Mouse (Mus musculus): Measurements from ENCODE around the gene Aldh3b3. TPM values are rescaled to one million over a fixed set of nuclear protein-coding genes. Genes with fewer than 3 reads are reported as not detected.
"Not testable (repeated sequence)": the region's sequence is repeated elsewhere in the genome, so short reads cannot be mapped to it uniquely, and the experiment has no call there.

Aldh3b3 gene
- polyA plus RNA-seq, 1 experiment from 2014 or later: not detected

- WGBS: 14% methylated on average over 2 of the region's 2 CpGs
These were observed 4.0 kb downstream of the Aldh3b3 start for GRCm38 (mm10) chr19:3962469-3962868.

GRCm38 (mm10) chr19:3964030-3964429 lies 5.6 kb downstream of the Aldh3b3 start:
- H3K4me1 ChIP-seq: peaks cover 4% of the 10 kb centered on the region; the same call in 1 of the 2 replicates
- no peak overlapping the region for H3K27ac ChIP-seq
- H3K36me3 ChIP-seq (replicated peaks): no peaks in the 10 kb centered on the region
- 79% methylated on average over 4 of the region's 4 CpGs for WGBS
- DNase-seq (ENCODE audit: extremely low spot score, low spot score): no peak
- no peak overlapping the region for H3K4me3 ChIP-seq
- H3K27me3 ChIP-seq (ENCODE audit: poor library complexity, severe bottlenecking): no peaks in the 10 kb centered on the region
- no peaks in the 10 kb centered on the region for H3K9me3 ChIP-seq

More at GRCm38 (mm10) chr19:3962469-3962868, 4.0 kb downstream of the Aldh3b3 start:
- no peaks in the 10 kb centered on the region for H3K9me3 ChIP-seq
- H3K4me3 ChIP-seq: no peak overlapping the region
- no peak for DNase-seq (ENCODE audit: extremely low spot score, low spot score)
- H3K27me3 ChIP-seq (ENCODE audit: poor library complexity, severe bottlenecking): no peaks in the 10 kb centered on the region
- no peak overlapping the region for H3K27ac ChIP-seq
- H3K36me3 ChIP-seq (replicated peaks): no peaks in the 10 kb centered on the region
- no peaks in the 10 kb centered on the region for H3K4me1 ChIP-seq

GRCm38 (mm10) chr19:3966330-3967075 lies 8.1 kb downstream of the Aldh3b3 start:
- no peak for DNase-seq (ENCODE audit: extremely low spot score, low spot score)
- H3K27me3 ChIP-seq (ENCODE audit: poor library complexity, severe bottlenecking): no peaks in the 10 kb centered on the region
- no peak overlapping the region for H3K27ac ChIP-seq
- no peaks in the 10 kb centered on the region for H3K36me3 ChIP-seq (replicated peaks)
- H3K4me3 ChIP-seq: no peak overlapping the region
- WGBS: 73% methylated on average over 11 of the region's 11 CpGs
- peaks cover 4% of the 10 kb centered on the region; the same call in 1 of the 2 replicates for H3K4me1 ChIP-seq
- no peaks in the 10 kb centered on the region for H3K9me3 ChIP-seq

GRCm38 (mm10) chr19:3967258-3967657 lies 8.8 kb downstream of the Aldh3b3 start:
- 75% methylated on average over 3 of the region's 3 CpGs for WGBS
- no peaks in the 10 kb centered on the region for H3K27me3 ChIP-seq (ENCODE audit: poor library complexity, severe bottlenecking)
- H3K27ac ChIP-seq: no peak overlapping the region
- no peaks in the 10 kb centered on the region for H3K9me3 ChIP-seq
- H3K4me1 ChIP-seq: peaks cover 4% of the 10 kb centered on the region; the same call in 1 of the 2 replicates
- H3K4me3 ChIP-seq: no peak overlapping the region
- no peaks in the 10 kb centered on the region for H3K36me3 ChIP-seq (replicated peaks)
- no peak for DNase-seq (ENCODE audit: extremely low spot score, low spot score)

GRCm38 (mm10) chr19:3972229-3972628 lies 13.8 kb downstream of the Aldh3b3 start, which contains the start of gene Aldh3b2:
Aldh3b2 (plus strand) TSS chr19:3972328.
- Histone ChIP-seq H3K9me3 (no peaks in the 10 kb centered on the region), H3K36me3 (replicated peaks) (no peaks in the 10 kb centered on the region), H3K27me3 (ENCODE audit: poor library complexity, severe bottlenecking) (no peaks in the 10 kb centered on the region), H3K27ac (no peak within 1 kb of the TSS), H3K4me3 (no peak within 1 kb of the TSS), H3K4me1 (peaks cover 4% of the 10 kb centered on the region; the same call in 1 of the 2 replicates)
- DNase-seq (ENCODE audit: extremely low spot score, low spot score): no peak
- WGBS: 52% methylated on average over 9 of the region's 9 CpGs

GRCm38 (mm10) chr19:3974608-3975007 lies 16.2 kb downstream of the Aldh3b3 start:
- H3K27ac ChIP-seq; H3K4me3 ChIP-seq; H3K9me3 ChIP-seq; DNase-seq (ENCODE audit: extremely low spot score, low spot score); H3K36me3 ChIP-seq (replicated peaks); H3K27me3 ChIP-seq (ENCODE audit: poor library complexity, severe bottlenecking); H3K4me1 ChIP-seq: not testable (repeated sequence)
- WGBS: 93% methylated on average over 6 of the region's 6 CpGs

- WGBS: 81% methylated on average over 2 of the region's 2 CpGs
- H3K27ac ChIP-seq: no peak overlapping the region
- no peak for DNase-seq (ENCODE audit: extremely low spot score, low spot score)
- H3K36me3 ChIP-seq (replicated peaks): no peaks in the 10 kb centered on the region
- H3K27me3 ChIP-seq (ENCODE audit: poor library complexity, severe bottlenecking): no peaks in the 10 kb centered on the region
- H3K4me1 ChIP-seq: peaks cover 14% of the 10 kb centered on the region
- no peaks in the 10 kb centered on the region for H3K9me3 ChIP-seq
- no peak overlapping the region for H3K4me3 ChIP-seq
These were observed 17.4 kb downstream of the Aldh3b3 start for GRCm38 (mm10) chr19:3975866-3976265.

- Histone ChIP-seq H3K36me3 (replicated peaks) (no peaks in the 10 kb centered on the region), H3K4me1 (peaks cover 40% of the 10 kb centered on the region), H3K9me3 (no peaks in the 10 kb centered on the region), H3K27me3 (ENCODE audit: poor library complexity, severe bottlenecking) (no peaks in the 10 kb centered on the region), H3K27ac (no peak overlapping the region), H3K4me3 (no peak overlapping the region)
- 22% methylated on average over 4 of the region's 4 CpGs for WGBS
- peak; percentile 66 for DNase-seq (ENCODE audit: extremely low spot score, low spot score)
These were observed 21.9 kb downstream of the Aldh3b3 start for GRCm38 (mm10) chr19:3980309-3980708.

- H3K4me3 ChIP-seq: no peak overlapping the region
- H3K27ac ChIP-seq: no peak overlapping the region
- 83% methylated on average over 9 of the region's 9 CpGs for whole genome bisulfite sequencing
- DNase-seq (ENCODE audit: extremely low spot score, low spot score): no peak
- H3K9me3 ChIP-seq: no peaks in the 10 kb centered on the region
- no peaks in the 10 kb centered on the region for H3K36me3 ChIP-seq (replicated peaks)
- no peaks in the 10 kb centered on the region for H3K27me3 ChIP-seq (ENCODE audit: poor library complexity, severe bottlenecking)
- H3K4me1 ChIP-seq: peaks cover 46% of the 10 kb centered on the region
These were observed 22.5 kb downstream of the Aldh3b3 start for GRCm38 (mm10) chr19:3980917-3981316.

GRCm38 (mm10) chr19:3983527-3984200 lies 25.2 kb downstream of the Aldh3b3 start:
- DNase-seq (ENCODE audit: extremely low spot score, low spot score): no peak
- Histone ChIP-seq H3K4me3 (no peak overlapping the region), H3K4me1 (peaks cover 54% of the 10 kb centered on the region), H3K9me3 (peaks cover 5% of the 10 kb centered on the region), H3K36me3 (replicated peaks) (no peaks in the 10 kb centered on the region), H3K27ac (peak overlapping the region; percentile 75), H3K27me3 (ENCODE audit: poor library complexity, severe bottlenecking) (no peaks in the 10 kb centered on the region)
- 33% methylated on average over 9 of the region's 9 CpGs for WGBS

GRCm38 (mm10) chr19:3985261-3985681 lies 26.8 kb downstream of the Aldh3b3 start:
- H3K27me3 ChIP-seq (ENCODE audit: poor library complexity, severe bottlenecking): no peaks in the 10 kb centered on the region
- H3K27ac ChIP-seq: peak overlapping the region; percentile 75
- peaks cover 8% of the 10 kb centered on the region for H3K9me3 ChIP-seq
- H3K36me3 ChIP-seq (replicated peaks): no peaks in the 10 kb centered on the region
- H3K4me1 ChIP-seq: peaks cover 45% of the 10 kb centered on the region
- no peak overlapping the region for H3K4me3 ChIP-seq
- peak; percentile 30 for DNase-seq (ENCODE audit: extremely low spot score, low spot score)
- 30% methylated on average over 8 of the region's 8 CpGs for WGBS

GRCm38 (mm10) chr19:3986334-3986733 lies 27.9 kb downstream of the Aldh3b3 start, which contains the start of gene Acy3:
Acy3 (plus strand) TSS chr19:3986570.
- no peak within 1 kb of the TSS for H3K4me3 ChIP-seq
- peaks cover 8% of the 10 kb centered on the region for H3K9me3 ChIP-seq
- no peaks in the 10 kb centered on the region for H3K36me3 ChIP-seq (replicated peaks)
- H3K27me3 ChIP-seq (ENCODE audit: poor library complexity, severe bottlenecking): no peaks in the 10 kb centered on the region
- peak within 1 kb of the TSS; percentile 75 for H3K27ac ChIP-seq
- peaks cover 43% of the 10 kb centered on the region for H3K4me1 ChIP-seq
- WGBS: 32% methylated on average over 8 of the region's 8 CpGs
- peak; percentile 40 for DNase-seq (ENCODE audit: extremely low spot score, low spot score)

- Histone ChIP-seq H3K27me3 (ENCODE audit: poor library complexity, severe bottlenecking) (no peaks in the 10 kb centered on the region), H3K36me3 (replicated peaks) (no peaks in the 10 kb centered on the region), H3K9me3 (peaks cover 8% of the 10 kb centered on the region), H3K4me1 (peaks cover 43% of the 10 kb centered on the region), H3K27ac (no peak overlapping the region), H3K4me3 (no peak overlapping the region)
- DNase-seq (ENCODE audit: extremely low spot score, low spot score): no peak
- 89% methylated on average over 14 of the region's 14 CpGs for WGBS
These were observed 29.6 kb downstream of the Aldh3b3 start for GRCm38 (mm10) chr19:3988066-3988465.
